8 mouse cellular contexts compared by ENCODE assay signal in genomic region chr7:143106672-143107465, GRCm38 (mm10). TPM values are rescaled to one million over a fixed set of nuclear protein-coding genes. Genes with fewer than 3 reads are reported as not detected.
DNase-seq lines count a peak whose midpoint lies in the region; ATAC-seq lines count a peak whose summit lies in the region.
"Had no signal": no experiment of that assay in that cellular context is flagged by ENCODE, and none has a peak within 500 bp of the region (broad histone marks: within the 10 kb centered on the region; RNA-seq: fewer than 3 reads in every experiment).

No protein-coding gene starts in this region.

- peaks cover 79% of the 10 kb centered on the region for H3K27me3 ChIP-seq in embryonic facial prominence, embryonic 13.5 days
- H3K27me3 ChIP-seq in hindbrain, embryonic 14.5 days (ENCODE audit: control insufficient read depth, insufficient read depth, low read length): peaks cover 45% of the 10 kb centered on the region
- peaks cover 40% of the 10 kb centered on the region for H3K27me3 ChIP-seq in midbrain, embryonic 15.5 days (replicated peaks)

- H3K36me3 ChIP-seq in embryonic facial prominence, embryonic 13.5 days: no peaks in the 10 kb centered on the region
- no peaks in the 10 kb centered on the region for H3K36me3 ChIP-seq in hindbrain, embryonic 14.5 days (replicated peaks; ENCODE audit: control insufficient read depth, insufficient read depth)
- no peaks in the 10 kb centered on the region for H3K36me3 ChIP-seq in midbrain, embryonic 15.5 days (replicated peaks)

- peak overlapping the region; percentile 44 for H3K4me3 ChIP-seq in embryonic facial prominence, embryonic 13.5 days
- H3K4me3 ChIP-seq in hindbrain, embryonic 14.5 days (replicated peaks; ENCODE audit: low read length): peak overlapping the region; percentile 30
- H3K4me3 ChIP-seq in midbrain, embryonic 15.5 days: peak overlapping the region; percentile 26

- H3K9ac ChIP-seq in embryonic facial prominence, embryonic 13.5 days: peak overlapping the region; percentile 37
- no peak overlapping the region; the same call in 1 of the 2 replicates for H3K9ac ChIP-seq in hindbrain, embryonic 14.5 days
- no peak overlapping the region for H3K9ac ChIP-seq in midbrain, embryonic 15.5 days

- peak; percentile 58 for DNase-seq in adrenal gland, postnatal 10 days
- no peak for DNase-seq in hindbrain, embryonic 14.5 days (ENCODE audit: low spot score)
- DNase-seq in liver: peak; percentile 44
- DNase-seq in yolk sac, embryonic 10.5 days (ENCODE audit: low spot score): peak; percentile 33
- DNase-seq in spleen, adult 12 weeks (ENCODE audit: low spot score): no peak

- peak overlapping the region; percentile 78 for H3K4me2 ChIP-seq in embryonic facial prominence, embryonic 13.5 days
- peak overlapping the region; percentile 50 for H3K4me2 ChIP-seq in hindbrain, embryonic 14.5 days (replicated peaks)
- H3K4me2 ChIP-seq in midbrain, embryonic 15.5 days: peak overlapping the region; percentile 46

- WGBS in embryonic facial prominence, embryonic 13.5 days: 6% methylated on average over 53 of the region's 57 CpGs
- WGBS in hindbrain, embryonic 14.5 days: 8% methylated on average over 49 of the region's 57 CpGs
- 7% methylated on average over 55 of the region's 57 CpGs for WGBS in midbrain, embryonic 15.5 days

- H3K27ac ChIP-seq in embryonic facial prominence, embryonic 13.5 days: no peak overlapping the region
- no peak overlapping the region for H3K27ac ChIP-seq in hindbrain, embryonic 14.5 days
- H3K27ac ChIP-seq in midbrain, embryonic 15.5 days: no peak overlapping the region

- H3K9me3 ChIP-seq in embryonic facial prominence, embryonic 13.5 days: no peaks in the 10 kb centered on the region
- no peaks in the 10 kb centered on the region for H3K9me3 ChIP-seq in hindbrain, embryonic 14.5 days (ENCODE audit: control insufficient read depth, low read length)
- H3K9me3 ChIP-seq in midbrain, embryonic 15.5 days: no peaks in the 10 kb centered on the region

- ATAC-seq in embryonic facial prominence, embryonic 13.5 days (ENCODE audit: insufficient number of reproducible peaks, insufficient read depth, low FRiP score, low TSS enrichment, low read depth): no peak
- no peak for ATAC-seq in hindbrain, embryonic 14.5 days (ENCODE audit: low FRiP score)
- ATAC-seq in midbrain, embryonic 15.5 days (replicated peaks): no peak

- H3K4me1 ChIP-seq in embryonic facial prominence, embryonic 13.5 days: peaks cover 11% of the 10 kb centered on the region
- no peaks in the 10 kb centered on the region; the same call in 1 of the 2 replicates for H3K4me1 ChIP-seq in hindbrain, embryonic 14.5 days (replicated peaks; ENCODE audit: control insufficient read depth, insufficient read depth, low read length)
- H3K4me1 ChIP-seq in midbrain, embryonic 15.5 days: peaks cover 11% of the 10 kb centered on the region; the same call in 1 of the 2 replicates

RNA-seq across cellular contexts. Expression of gene Kcnq1, which starts 0.7 kb away (rescaled TPM):
- 1 to 10 TPM; 4.4 to 5.0 TPM for total RNA-seq in adrenal gland, postnatal 10 days (2021)
- 0.69 and 0.84 TPM in 2 replicates for polyA plus RNA-seq in embryonic facial prominence, embryonic 13.5 days (2015; fragmentation: Nextera tagmentation; extraction: Ambion mirVana)
- polyA plus RNA-seq in hindbrain, embryonic 14.5 days (2014; fragmentation: Nextera tagmentation; extraction: Ambion mirVana): 0.94 and 1.3 TPM in 2 replicates
- 1.3 and 1.8 TPM in 2 replicates for polyA plus RNA-seq in midbrain, embryonic 15.5 days (2015; fragmentation: Nextera tagmentation; extraction: Ambion mirVana)

RNA-seq across cellular contexts. Expression of gene Trpm5, which starts 12.4 kb away (rescaled TPM):
- 1 to 10 TPM in 1 of 2 experiments, under 1 TPM in 1; 0.99 to 1.0 TPM for total RNA-seq in adrenal gland, postnatal 10 days (2021)
- 7.7 and 9.8 TPM in 2 replicates for polyA plus RNA-seq in embryonic facial prominence, embryonic 13.5 days (2015; fragmentation: Nextera tagmentation; extraction: Ambion mirVana)
- polyA plus RNA-seq in hindbrain, embryonic 14.5 days (2014; fragmentation: Nextera tagmentation; extraction: Ambion mirVana): 1.9 and 2.3 TPM in 2 replicates
- 1.3 and 1.6 TPM in 2 replicates for polyA plus RNA-seq in midbrain, embryonic 15.5 days (2015; fragmentation: Nextera tagmentation; extraction: Ambion mirVana)
- polyA plus RNA-seq: cortical plate, adult 2 months had no signal

RNA-seq across cellular contexts. Expression of gene Tssc4, which starts 37.8 kb away (rescaled TPM):
- total RNA-seq in adrenal gland, postnatal 10 days (2021): 10 to 100 TPM; 26.9 to 31.2 TPM
- polyA plus RNA-seq in embryonic facial prominence, embryonic 13.5 days (2015; fragmentation: Nextera tagmentation; extraction: Ambion mirVana): 98.8 and 105 TPM in 2 replicates
- 56.8 and 62.8 TPM in 2 replicates for polyA plus RNA-seq in hindbrain, embryonic 14.5 days (2014; fragmentation: Nextera tagmentation; extraction: Ambion mirVana)
- polyA plus RNA-seq in midbrain, embryonic 15.5 days (2015; fragmentation: Nextera tagmentation; extraction: Ambion mirVana): 103 and 114 TPM in 2 replicates

RNA-seq across cellular contexts. Expression of gene Cd81, which starts 54.3 kb away (rescaled TPM):
- total RNA-seq in adrenal gland, postnatal 10 days (2021): 100 to 1,000 TPM; 499 to 511 TPM
- 407 and 457 TPM in 2 replicates for polyA plus RNA-seq in embryonic facial prominence, embryonic 13.5 days (2015; fragmentation: Nextera tagmentation; extraction: Ambion mirVana)
- polyA plus RNA-seq in hindbrain, embryonic 14.5 days (2014; fragmentation: Nextera tagmentation; extraction: Ambion mirVana): 455 and 483 TPM in 2 replicates
- 374 and 398 TPM in 2 replicates for polyA plus RNA-seq in midbrain, embryonic 15.5 days (2015; fragmentation: Nextera tagmentation; extraction: Ambion mirVana)

Comparison
In these comparisons a context has a peak if more than half of its experiments do, and no peak if none do; other contexts are left out.
1. DNase-seq: peak in adrenal gland, postnatal 10 days (single experiment), liver (single experiment) and yolk sac, embryonic 10.5 days (single experiment); none in hindbrain, embryonic 14.5 days (single experiment) and spleen, adult 12 weeks (single experiment).
2. Peak in every context shown above with its lines, with median percentiles within 50 percentile points of each other: H3K4me2 ChIP-seq and H3K4me3 ChIP-seq.